ENCODE assay signal across 27 mouse cellular contexts in the genomic region with DNA sequence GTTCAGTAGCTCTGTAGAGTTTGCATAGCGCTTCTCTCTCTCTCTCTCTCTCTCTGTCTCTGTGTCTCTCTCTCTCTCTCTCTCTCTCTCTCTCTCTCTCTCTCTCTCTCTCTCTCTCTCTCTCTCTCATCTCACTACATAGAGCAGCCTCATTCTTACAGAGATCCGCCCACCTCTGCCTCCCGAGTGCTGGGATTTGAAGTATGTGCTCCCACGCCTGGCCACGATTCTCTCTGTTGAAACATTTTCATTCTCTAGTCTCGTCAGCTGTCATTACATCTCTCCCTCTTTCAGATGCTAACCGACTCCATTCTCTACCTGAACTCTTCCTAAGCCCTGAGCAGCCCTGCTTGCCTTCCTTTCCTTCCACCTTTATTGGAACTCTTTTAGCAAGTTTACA. TPM values are rescaled to one million over a fixed set of nuclear protein-coding genes. Genes with fewer than 3 reads are reported as not detected.
DNase-seq lines count a peak whose midpoint lies in the region; ATAC-seq and TF ChIP-seq lines count a peak whose summit lies in the region.
"Had no signal": no experiment of that assay in that cellular context is flagged by ENCODE, and none has a peak within 500 bp of the region (broad histone marks: within the 10 kb centered on the region; RNA-seq: fewer than 3 reads in every experiment).

No protein-coding gene starts in this region.

- H3K79me2 ChIP-seq in macrophage (ENCODE audit: inconsistent target) = no peaks in the 10 kb centered on the region

- peaks cover 15% of the 10 kb centered on the region for H3K4me1 ChIP-seq in cerebellum, adult 2 months (ENCODE audit: control insufficient read depth, insufficient read depth, low read length)
- H3K4me1 ChIP-seq: embryonic facial prominence, embryonic 12.5 days; hindbrain, embryonic 10.5 days; hindbrain, embryonic 15.5 days; limb, embryonic 13.5 days; midbrain, embryonic 13.5 days had no signal

- TF ChIP-seq CTCF in cerebellum, adult 2 months (IDR thresholded peaks at IDR 0.05; ENCODE audit: borderline replicate concordance, insufficient read depth, low read depth, low read length) = no peak

- H3K36me3 ChIP-seq in macrophage (ENCODE audit: inconsistent target) = no peaks in the 10 kb centered on the region
- H3K36me3 ChIP-seq: embryonic facial prominence, embryonic 12.5 days; hindbrain, embryonic 10.5 days; hindbrain, embryonic 15.5 days; kidney, embryonic 15.5 days; limb, embryonic 13.5 days; midbrain, embryonic 13.5 days had no signal

- no peak overlapping the region for H3K4me3 ChIP-seq in macrophage (ENCODE audit: inconsistent target)
- H3K4me3 ChIP-seq in cerebellum, adult 2 months (replicated peaks; ENCODE audit: insufficient read depth, low read depth, low read length) = no peak overlapping the region
- H3K4me3 ChIP-seq: embryonic facial prominence, embryonic 12.5 days; hindbrain, embryonic 10.5 days; hindbrain, embryonic 15.5 days; kidney, embryonic 15.5 days; limb, embryonic 13.5 days; megakaryocyte, embryonic 14.5 days; midbrain, embryonic 13.5 days had no signal

- no peak for DNase-seq in frontal cortex, postnatal 25 days (ENCODE audit: low spot score in 2 of 2)
- peak; percentile 64 for DNase-seq in layer of hippocampus, adult 9-11 months
- no peak for DNase-seq in layer of hippocampus, postnatal 36 days
- DNase-seq in ZHBTc4 (ENCODE audit: low read depth, low spot score) = peak; percentile 4
- no peak for DNase-seq in cerebellum, adult 2 months
- no peak for DNase-seq in kidney, adult 18-20 months
- DNase-seq: adrenal gland, adult 8-10 months; cerebellum, adult 9-10 months; embryo, embryonic 11 days; gastrocnemius, postnatal 25 days; heart, adult 18-20 months; heart, postnatal 14 days; kidney, adult 11 months; kidney, postnatal 25 days; lung, postnatal 36 days had no signal

- TF ChIP-seq POLR2A in cerebellum, adult 2 months (IDR thresholded peaks at IDR 0.05; ENCODE audit: borderline replicate concordance, insufficient read depth, low read length) = no peak

- peak overlapping the region; percentile 93 for H3K27ac ChIP-seq in macrophage
- no peak overlapping the region for H3K27ac ChIP-seq in cerebellum, adult 2 months (ENCODE audit: insufficient read depth, low read length)
- H3K27ac ChIP-seq: embryonic facial prominence, embryonic 12.5 days; hindbrain, embryonic 10.5 days; hindbrain, embryonic 15.5 days; kidney, embryonic 15.5 days; limb, embryonic 13.5 days; midbrain, embryonic 13.5 days had no signal

- no peaks in the 10 kb centered on the region for H3K27me3 ChIP-seq in cerebellum, adult 2 months (ENCODE audit: control insufficient read depth, insufficient read depth, low read length)
- H3K27me3 ChIP-seq: CH12.LX; embryonic facial prominence, embryonic 12.5 days; hindbrain, embryonic 15.5 days; kidney, embryonic 15.5 days; limb, embryonic 13.5 days; midbrain, embryonic 13.5 days had no signal

- WGBS in macrophage (ENCODE audit: missing documents) = 94% methylated on average over 6 of the region's 7 CpGs
- WGBS in cerebellum, adult 2 months = 90% methylated on average over 7 of the region's 7 CpGs

- ATAC-seq in frontal cortex, adult (ENCODE audit: low TSS enrichment) = peak; percentile 90
- ATAC-seq: forebrain, embryonic 14.5 days; inflammation-experienced regulatory T-cells, adult 6 months; midbrain, embryonic 13.5 days had no signal

RNA-seq across cellular contexts. Expression of a gene that starts 9.0 kb away (rescaled TPM):
- total RNA-seq in layer of hippocampus, postnatal 36 days (2021) = 100 to 1,000 TPM; 163 to 172 TPM
- total RNA-seq in macrophage (2018; cell fraction: chromatin; rRNA removed) = 100 to 1,000 TPM; 144 to 589 (median 313) TPM
- total RNA-seq in macrophage (2018; cell fraction: cytosol; rRNA removed) = 100 to 1,000 TPM in 21 of 26 experiments, 10 to 100 TPM in 5; 70.7 to 155 (median 114) TPM
- 100 to 1,000 TPM; 104 to 419 (median 285) TPM for total RNA-seq in macrophage (2018; cell fraction: nucleus; rRNA removed)
- polyA plus RNA-seq in macrophage (2018) = 66.3 to 75.9 TPM (median 73.4 TPM) in 3 replicates
- polyA plus RNA-seq in cerebellum, adult 2 months (2012; rRNA removed) = 188 and 204 TPM in 2 replicates

Comparison
In these comparisons a context has a peak if more than half of its experiments do, and no peak if none do; other contexts are left out.
1. DNase-seq: peak in layer of hippocampus, adult 9-11 months (single experiment) and ZHBTc4 (single experiment); none in frontal cortex, postnatal 25 days (0 of 2), layer of hippocampus, postnatal 36 days (0 of 2), cerebellum, adult 2 months (0 of 2) and kidney, adult 18-20 months (single experiment).